Mouse (Mus musculus): ENCODE measurements around the gene Capn8.

DNA sequence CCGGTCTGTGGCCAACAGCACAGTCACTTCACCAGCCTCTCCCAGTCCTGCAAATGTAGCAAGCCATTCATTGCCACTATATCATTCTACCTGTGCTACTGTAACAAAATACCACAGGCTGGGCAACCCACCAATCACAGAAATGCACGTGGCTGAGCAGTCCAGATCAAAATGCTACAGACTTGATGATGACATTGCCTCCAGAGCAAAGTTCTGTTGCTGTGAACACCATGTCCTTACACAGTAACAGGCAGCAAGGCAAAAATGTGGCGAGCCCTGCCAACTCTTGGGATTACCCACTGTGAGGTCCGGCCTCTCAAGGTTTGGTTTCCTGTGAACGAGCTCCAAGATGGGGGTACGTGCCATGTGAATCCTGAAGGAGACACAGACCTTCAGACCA, 19.4 kb downstream of the Capn8 start:
- TF ChIP-seq POLR2A (IDR thresholded peaks at IDR 0.05; ENCODE audit: borderline replicate concordance, control insufficient read depth, low read depth, low read length) (no peak), CTCF (IDR thresholded peaks at IDR 0.05; ENCODE audit: control insufficient read depth, insufficient read depth, low read length) (no peak)

Data from bone marrow, adult 2 months (tissue).